Mouse (Mus musculus): ENCODE results near the gene Prkg1. TPM values are rescaled to one million over a fixed set of nuclear protein-coding genes. Genes with fewer than 3 reads are reported as not detected.
"Not testable (repeated sequence)": the region's sequence is repeated elsewhere in the genome, so short reads cannot be mapped to it uniquely, and the experiment has no call there.

Gene Prkg1
- total and polyA plus RNA-seq, 3 experiments = 0.95 to 7.2 (median 7.0) TPM

- DNase-seq = no peak
Observed at GRCm38 (mm10) chr19:30613150-30613865, 1151.5 kb downstream of the Prkg1 start.

GRCm38 (mm10) chr19:30586366-30586765 is 1178.5 kb downstream of the Prkg1 start:
- DNase-seq = no peak

GRCm38 (mm10) chr19:30564516-30564915 is 1200.3 kb downstream of the Prkg1 start:
- DNase-seq = no peak

- DNase-seq = no peak
Observed at GRCm38 (mm10) chr19:30563876-30564275, 1201.0 kb downstream of the Prkg1 start.

GRCm38 (mm10) chr19:30558024-30558423 is 1206.8 kb downstream of the Prkg1 start:
- no peak for DNase-seq

- peak; percentile 40 for DNase-seq
Observed at GRCm38 (mm10) chr19:30554467-30554881, 1210.4 kb downstream of the Prkg1 start.

GRCm38 (mm10) chr19:30553740-30554139 is 1211.1 kb downstream of the Prkg1 start:
- no peak for DNase-seq

- DNase-seq = no peak
Observed at GRCm38 (mm10) chr19:30552260-30552659, 1212.6 kb downstream of the Prkg1 start.

- no peak for DNase-seq
Observed at GRCm38 (mm10) chr19:30549854-30550647, 1214.8 kb downstream of the Prkg1 start.

GRCm38 (mm10) chr19:30549044-30549853 is 1215.6 kb downstream of the Prkg1 start, which contains the start of gene Dkk1:
Dkk1 (minus strand) TSS chr19:30549665.
- DNase-seq = no peak

GRCm38 (mm10) chr19:30548411-30549043 is 1216.3 kb downstream of the Prkg1 start:
- no peak for DNase-seq

GRCm38 (mm10) chr19:30539365-30539941 is 1225.4 kb downstream of the Prkg1 start:
- DNase-seq = not testable (repeated sequence)

GRCm38 (mm10) chr19:30516771-30517170 is 1248.1 kb downstream of the Prkg1 start:
- no peak for DNase-seq

Other genes with a start within 250 kb of the Prkg1 start
- under 1 TPM in 1 of 2 experiments, not detected in 1; 0.26 TPM for gene A1cf, start 103.7 kb upstream of the Prkg1 start, total RNA-seq (2021)
- 0.03 TPM in 1 of 2 replicates, not detected in the other for gene A1cf, start 103.7 kb upstream of the Prkg1 start, polyA plus RNA-seq (2012; rRNA removed)